Mouse (Mus musculus) MEL (cell line): ENCODE data around the gene Olfr429. TPM values are rescaled to one million over a fixed set of nuclear protein-coding genes. Genes with fewer than 3 reads are reported as not detected.

Experiments
- DNase-seq: peaks from one replicate; pipeline ENCODE4 v3.0.0; 2011; ENCODE audit warnings: low read depth, low spot score
- H3K27ac ChIP-seq: 2 replicates; pipeline ENCODE4 v1.5.1; 2012; ENCODE audit warnings: low read depth, mild to moderate bottlenecking, control low read depth, low read length, moderate library complexity; ENCODE audit not compliant: control insufficient read depth
- H3K27me3 ChIP-seq, 2 experiments: fragments of 150-350 bp in 1 of 2; sonication (generic) in 1 of 2; 2 replicates each; pipeline ENCODE4 v1.6.1; 2012; ENCODE audit warnings: low read length in 2 of 2, mild to moderate bottlenecking in 2 of 2, improper control_type of control experiment in 1 of 2, moderate library complexity in 1 of 2; ENCODE audit not compliant: insufficient read depth in 2 of 2, control insufficient read depth in 1 of 2
- H3K36me3 ChIP-seq, 2 experiments: 2 replicates each; pipeline ENCODE4 v1.6.1; 2012 to 2014; ENCODE audit warnings: low read length in 2 of 2, improper control_type of control experiment in 1 of 2, inconsistent platforms in 1 of 2, mild to moderate bottlenecking in 1 of 2; ENCODE audit not compliant: insufficient read depth in 2 of 2, control insufficient read depth in 1 of 2
- H3K4me1 ChIP-seq, 2 experiments: fragments of 150-350 bp in 1 of 2; sonication (generic) in 1 of 2; 2 replicates each; pipeline ENCODE4 v1.6.1; 2012; ENCODE audit warnings: low read length in 2 of 2, improper control_type of control experiment in 1 of 2, mild to moderate bottlenecking in 1 of 2; ENCODE audit not compliant: insufficient read depth in 2 of 2, control insufficient read depth in 1 of 2
- H3K4me3 ChIP-seq, 2 experiments: fragments of 150-350 bp in 1 of 2; sonication (generic) in 1 of 2; 2 replicates each; pipeline ENCODE4 v1.5.1; 2012; ENCODE audit warnings: low read depth in 2 of 2, low read length in 2 of 2, mild to moderate bottlenecking in 2 of 2, moderate library complexity in 2 of 2, control low read depth in 1 of 2, improper control_type of control experiment in 1 of 2; ENCODE audit not compliant: control insufficient read depth in 1 of 2, insufficient read depth in 1 of 2
- H3K79me2 ChIP-seq: 2 replicates; pipeline ENCODE4 v1.6.1; 2012; ENCODE audit warnings: mild to moderate bottlenecking, low read length, moderate library complexity; ENCODE audit not compliant: control insufficient read depth, poor library complexity, insufficient read depth
- H3K9ac ChIP-seq: 2 replicates; pipeline ENCODE4 v1.6.1; 2012; ENCODE audit warnings: low read depth, mild to moderate bottlenecking, control low read depth, low read length, moderate library complexity; ENCODE audit not compliant: control insufficient read depth, poor library complexity, severe bottlenecking
- H3K9me3 ChIP-seq: fragments of 150-350 bp; sonication (generic); replicated peaks from 2 replicates; pipeline ENCODE4 v1.6.1; 2012; ENCODE audit warnings: mild to moderate bottlenecking, low read length, improper control_type of control experiment, moderate library complexity; ENCODE audit not compliant: insufficient read depth
- BHLHE40 ChIP-seq: IDR thresholded peaks from 2 replicates; pipeline ENCODE4 v1.6.1; 2012; ENCODE audit warnings: low read depth, mild to moderate bottlenecking, inconsistent platforms, low read length, improper control_type of control experiment, borderline replicate concordance
- CHD1 ChIP-seq: IDR thresholded peaks from 2 replicates; pipeline ENCODE4 v1.6.1; 2012; ENCODE audit warnings: low read depth, mild to moderate bottlenecking, inconsistent platforms, low read length, improper control_type of control experiment
- CHD2 ChIP-seq: IDR thresholded peaks from 2 replicates; pipeline ENCODE4 v1.6.1; 2011; ENCODE audit warnings: low read length, improper control_type of control experiment
- CTCF ChIP-seq, 3 experiments: IDR thresholded peaks in 2 of 3; conservative IDR thresholded peaks in 1 of 3; 2 replicates each; pipeline ENCODE4 v1.5.1; 2011 to 2012; ENCODE audit warnings: low read length in 3 of 3, low read depth in 2 of 3, mild to moderate bottlenecking in 2 of 3, improper control_type of control experiment in 1 of 3, inconsistent platforms in 1 of 3, mixed read lengths in 1 of 3, moderate library complexity in 1 of 3; ENCODE audit not compliant: control insufficient read depth in 1 of 3, insufficient read depth in 1 of 3, poor library complexity in 1 of 3, severe bottlenecking in 1 of 3
- ELF1 ChIP-seq: IDR thresholded peaks from 2 replicates; pipeline ENCODE4 v1.6.1; 2014; ENCODE audit warnings: low read depth, mild to moderate bottlenecking, inconsistent platforms, low read length, improper control_type of control experiment, moderate library complexity
- HCFC1 ChIP-seq: IDR thresholded peaks from 2 replicates; pipeline ENCODE4 v1.6.1; 2012; ENCODE audit warnings: low read depth, mild to moderate bottlenecking, inconsistent platforms, low read length, improper control_type of control experiment, moderate library complexity
- MAZ ChIP-seq: IDR thresholded peaks from 2 replicates; pipeline ENCODE4 v1.6.1; 2012; ENCODE audit warnings: low read depth, mild to moderate bottlenecking, inconsistent platforms, low read length, improper control_type of control experiment
- MYC ChIP-seq: IDR thresholded peaks from 2 replicates; pipeline ENCODE4 v1.6.1; 2011; ENCODE audit warnings: low read depth, mild to moderate bottlenecking, low read length, improper control_type of control experiment, moderate library complexity
- NELFE ChIP-seq: IDR thresholded peaks from 2 replicates; pipeline ENCODE4 v1.6.1; 2011; ENCODE audit warnings: low read depth, low read length, improper control_type of control experiment
- POLR2AphosphoS2 ChIP-seq: IDR thresholded peaks from 2 replicates; pipeline ENCODE4 v1.6.1; 2011; ENCODE audit warnings: low read length, improper control_type of control experiment
- RAD21 ChIP-seq: IDR thresholded peaks from 2 replicates; pipeline ENCODE4 v1.6.1; 2011; ENCODE audit warnings: mild to moderate bottlenecking, low read depth, low read length, improper control_type of control experiment
- RCOR1 ChIP-seq: IDR thresholded peaks from 2 replicates; pipeline ENCODE4 v1.6.1; 2012; ENCODE audit warnings: low read depth, mild to moderate bottlenecking, inconsistent platforms, low read length, improper control_type of control experiment
- SIN3A ChIP-seq: IDR thresholded peaks from 2 replicates; pipeline ENCODE4 v1.6.1; 2012; ENCODE audit warnings: low read length, improper control_type of control experiment, inconsistent platforms
- SMC3 ChIP-seq: IDR thresholded peaks from 2 replicates; pipeline ENCODE4 v1.6.1; 2011; ENCODE audit warnings: low read depth, low read length, improper control_type of control experiment
- UBTF ChIP-seq: IDR thresholded peaks from 2 replicates; pipeline ENCODE4 v1.6.1; 2012; ENCODE audit warnings: low read depth, mild to moderate bottlenecking, inconsistent platforms, low read length, improper control_type of control experiment, moderate library complexity, borderline replicate concordance; ENCODE audit not compliant: insufficient read depth
- USF2 ChIP-seq, 2 experiments: IDR thresholded peaks; 2 replicates each; pipeline ENCODE4 v1.6.1; 2011 to 2012; ENCODE audit warnings: improper control_type of control experiment in 2 of 2, low read length in 2 of 2, borderline replicate concordance in 1 of 2, inconsistent platforms in 1 of 2, low read depth in 1 of 2, mild to moderate bottlenecking in 1 of 2; ENCODE audit not compliant: insufficient read depth in 1 of 2
- ZC3H11A ChIP-seq: IDR thresholded peaks from 2 replicates; pipeline ENCODE4 v1.6.1; 2012; ENCODE audit warnings: low read depth, mild to moderate bottlenecking, inconsistent platforms, low read length, improper control_type of control experiment
- polyA plus RNA-seq, 2 experiments: library from polyadenylated mRNA; stranded (reverse) in 1 of 2; unstranded in 1 of 2; fragments of >175 nt in 1 of 2; fragments of >200 nt in 1 of 2; gene quantifications; 2 replicates each; pipeline versions ENCODE4 v1.2.1 to v1.2.4; 2012; ENCODE audit warnings: low replicate concordance in 2 of 2, low read depth in 1 of 2; ENCODE audit not compliant: insufficient read length in 2 of 2, insufficient read depth in 1 of 2, missing spikeins in 1 of 2
- total RNA-seq: library from RNA; depleted of rRNA; stranded (reverse); fragments of 300-350 nt; gene quantifications from 2 replicates; pipeline ENCODE4 v1.2.3, GENCODE M21; 2012

The Olfr429 gene
- total and polyA plus RNA-seq, 3 experiments, result not detected

GRCm38 (mm10) chr1:174066305-174066704 lies 17.8 kb upstream of the Olfr429 start, which contains the start of gene Olfr430:
Olfr430 (plus strand) TSS chr1:174066605.
- no peaks in the 10 kb centered on the region for H3K9me3 ChIP-seq
- no peaks in the 10 kb centered on the region for H3K36me3 ChIP-seq
- H3K27ac ChIP-seq, result no peak within 1 kb of the TSS
- no peak within 1 kb of the TSS for H3K4me3 ChIP-seq
- no peak within 1 kb of the TSS for H3K9ac ChIP-seq
- DNase-seq, result no peak
- H3K4me1 ChIP-seq, result no peaks in the 10 kb centered on the region
- no peak for TF ChIP-seq MYC
- TF ChIP-seq HCFC1, result no peak
- TF ChIP-seq CHD2, result no peak
- no peak for TF ChIP-seq BHLHE40
- TF ChIP-seq RCOR1, result no peak
- TF ChIP-seq NELFE, result no peak
- TF ChIP-seq SIN3A, result no peak
- no peak for TF ChIP-seq CTCF (IDR thresholded peaks at IDR 0.05 in 2 of 3, conservative IDR thresholded peaks at IDR 0.05 in 1 of 3; ENCODE audit: control insufficient read depth in 1 of 3, insufficient read depth in 1 of 3, low read depth in 2 of 3, low read length in 3 of 3, poor library complexity in 1 of 3, severe bottlenecking in 1 of 3)
- TF ChIP-seq UBTF, result no peak
- no peak for TF ChIP-seq POLR2AphosphoS2
- TF ChIP-seq ELF1, result no peak
- TF ChIP-seq MAZ, result no peak
- H3K27me3 ChIP-seq, result no peaks in the 10 kb centered on the region
- H3K79me2 ChIP-seq, result no peaks in the 10 kb centered on the region

DNA sequence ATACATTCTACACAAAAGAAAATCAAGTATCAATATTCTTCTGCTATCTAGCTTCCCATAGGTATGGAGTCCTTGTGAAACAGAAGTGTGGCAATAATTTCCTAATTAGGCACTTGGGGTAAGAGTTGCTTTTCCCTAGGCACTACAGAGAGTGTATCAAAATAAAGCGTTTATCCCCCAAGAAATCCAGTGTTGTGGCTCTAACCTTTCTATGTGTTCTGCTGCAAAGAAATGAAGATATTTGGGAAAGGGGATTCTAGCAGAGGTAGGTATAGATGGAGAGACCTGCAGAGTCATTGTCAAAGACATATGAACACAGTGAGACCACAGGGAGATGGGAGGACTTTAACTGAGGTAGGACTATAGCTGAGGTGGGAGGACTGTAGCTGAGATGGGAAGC lies 12.5 kb downstream of the Olfr429 start, which contains the start of gene Olfr427:
Olfr427 (plus strand) TSS at position 301 of the 400 bp plus-strand sequence.
- DNase-seq, result no peak
- H3K27me3 ChIP-seq, result no peaks in the 10 kb centered on the region; a peak in 1 of 4 replicates
- TF ChIP-seq ELF1 (no peak), USF2 (IDR thresholded peaks at IDR 0.05; ENCODE audit: borderline replicate concordance in 1 of 2, insufficient read depth in 1 of 2, low read depth in 1 of 2, low read length in 2 of 2) (no peak), RCOR1 (no peak)
- TF ChIP-seq, all 39 proteins: peak for 0
- Histone ChIP-seq H3K79me2 (no peaks in the 10 kb centered on the region), H3K27ac (no peak within 1 kb of the TSS), H3K9me3 (no peaks in the 10 kb centered on the region), H3K36me3 (no peaks in the 10 kb centered on the region), H3K4me1 (no peaks in the 10 kb centered on the region), H3K4me3 (no peak within 1 kb of the TSS), H3K9ac (no peak within 1 kb of the TSS)

DNA sequence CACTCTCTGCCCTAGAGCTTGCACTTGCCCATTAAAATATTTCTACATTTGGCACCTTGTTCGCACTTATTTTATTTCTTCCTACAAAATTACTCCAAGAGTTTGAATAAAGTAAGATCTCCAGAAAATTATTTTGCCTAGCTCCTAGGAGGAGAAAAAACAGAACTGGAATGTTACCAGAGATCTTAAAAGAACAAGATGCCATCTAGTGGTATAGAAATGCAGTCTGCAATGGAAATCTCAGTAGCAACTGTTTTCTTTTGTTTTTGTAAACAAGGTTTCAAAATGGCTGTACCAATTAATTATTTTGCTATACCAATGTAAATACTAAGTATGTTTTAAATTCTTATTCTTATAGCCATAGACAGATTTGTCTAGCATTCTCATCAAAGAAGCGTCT lies 19.6 kb downstream of the Olfr429 start:
- no peaks in the 10 kb centered on the region for H3K4me1 ChIP-seq
- no peaks in the 10 kb centered on the region; a peak in 1 of 4 replicates for H3K27me3 ChIP-seq
- H3K4me3 ChIP-seq, result no peak overlapping the region
- DNase-seq, result peak; percentile 12
- no peak overlapping the region for H3K9ac ChIP-seq
- no peak overlapping the region for H3K27ac ChIP-seq
- TF ChIP-seq MAZ (no peak), CTCF (IDR thresholded peaks at IDR 0.05 in 2 of 3, conservative IDR thresholded peaks at IDR 0.05 in 1 of 3; ENCODE audit: control insufficient read depth in 1 of 3, insufficient read depth in 1 of 3, low read depth in 2 of 3, low read length in 3 of 3, poor library complexity in 1 of 3, severe bottlenecking in 1 of 3) (peak in 1 of 3 experiments; percentile 44; a peak in 2 of 6 replicates), SMC3 (peak; percentile 67), ZC3H11A (peak; percentile 37), CHD1 (no peak), RAD21 (peak; percentile 52)
- H3K79me2 ChIP-seq, result no peaks in the 10 kb centered on the region
- H3K36me3 ChIP-seq, result no peaks in the 10 kb centered on the region
- H3K9me3 ChIP-seq, result no peaks in the 10 kb centered on the region
